Mouse (Mus musculus) midbrain, embryonic 15.5 days (tissue): ENCODE data around the gene Sdf2l1. TPM values are rescaled to one million over a fixed set of nuclear protein-coding genes. Genes with fewer than 3 reads are reported as not detected.
"Not testable (repeated sequence)": the region's sequence is repeated elsewhere in the genome, so short reads cannot be mapped to it uniquely, and the experiment has no call there.

Experiments used
- ATAC-seq: fragments of 200-750 bp; cut with Nextera tagmentation; replicated peaks from 2 replicates; pipeline ENCODE4 v1.8.0; 2017; ENCODE audit warnings: moderate TSS enrichment
- H3K27ac ChIP-seq: fragments of 300-500 bp; sonication (generic); 2 replicates; pipeline ENCODE4 v1.5.1; 2015; ENCODE audit warnings: mild to moderate bottlenecking, inconsistent platforms
- H3K27me3 ChIP-seq: fragments of 300-500 bp; sonication (generic); replicated peaks from 2 replicates; pipeline ENCODE4 v1.6.1; 2015; ENCODE audit warnings: inconsistent platforms
- H3K36me3 ChIP-seq: fragments of 300-500 bp; sonication (generic); replicated peaks from 2 replicates; pipeline ENCODE4 v1.6.1; 2015; ENCODE audit warnings: inconsistent platforms
- H3K4me1 ChIP-seq: fragments of 300-500 bp; sonication (generic); 2 replicates; pipeline ENCODE4 v1.6.1; 2015; ENCODE audit warnings: inconsistent platforms
- H3K4me2 ChIP-seq: fragments of 300-500 bp; sonication (generic); 2 replicates; pipeline ENCODE4 v1.6.1; 2015; ENCODE audit warnings: inconsistent platforms, mild to moderate bottlenecking, moderate library complexity
- H3K4me3 ChIP-seq: fragments of 300-500 bp; sonication (generic); 2 replicates; pipeline ENCODE4 v1.5.1; 2015; ENCODE audit warnings: mild to moderate bottlenecking, inconsistent platforms
- H3K9ac ChIP-seq: fragments of 300-500 bp; sonication (generic); 2 replicates; pipeline ENCODE4 v1.6.1; 2015; ENCODE audit warnings: mild to moderate bottlenecking, inconsistent platforms
- H3K9me3 ChIP-seq: fragments of 300-500 bp; sonication (generic); 2 replicates; pipeline ENCODE4 v1.6.1; 2016; ENCODE audit warnings: inconsistent platforms
- WGBS: fragments of 180-500 bp; shearing (Covaris S2); methylation state at CpG from one replicate; pipeline ENCODE4 v1.1.7; 2015; ENCODE audit warnings: mixed read lengths; 5-methylcytosine and 5-hydroxymethylcytosine counted together
- polyA plus RNA-seq: library from polyadenylated mRNA; unstranded; fragments of >200 nt; fragmentation: Nextera tagmentation; extraction: Ambion mirVana; gene quantifications from 2 replicates; pipeline ENCODE4 v1.2.1, GENCODE M21; 2015

Gene Sdf2l1
- 29.8 and 32.7 TPM in 2 replicates for polyA plus RNA-seq

GRCm38 (mm10) chr16:17132089-17132905 lies at the start of gene Sdf2l1:
TSS of gene Sdf2l1 (minus strand) at chr16:17132383.
- peak within 1 kb of the TSS; percentile 64 for H3K9ac ChIP-seq
- under 1% methylated on average over 47 of the region's 47 CpGs for WGBS
- H3K4me2 ChIP-seq: peak within 1 kb of the TSS; percentile 88
- 0 out of 2 replicates have a peak, but pooled peaks cover 3% of the 10 kb centered on the region for H3K27me3 ChIP-seq
- H3K4me1 ChIP-seq: peaks cover 18% of the 10 kb centered on the region
- peak within 1 kb of the TSS; percentile 77 for H3K4me3 ChIP-seq
- no peaks in the 10 kb centered on the region for H3K9me3 ChIP-seq
- H3K27ac ChIP-seq: peak within 1 kb of the TSS; percentile 71
- H3K36me3 ChIP-seq: no peaks in the 10 kb centered on the region
- peak; percentile 99 for ATAC-seq

GRCm38 (mm10) chr16:17181382-17181781 lies 49.2 kb upstream of the Sdf2l1 start:
- Histone ChIP-seq H3K4me2 (no peak overlapping the region), H3K27me3 (no peaks in the 10 kb centered on the region), H3K4me3 (no peak overlapping the region), H3K9ac (no peak overlapping the region), H3K36me3 (0 out of 2 replicates have a peak, but pooled peaks cover 2% of the 10 kb centered on the region), H3K9me3 (no peaks in the 10 kb centered on the region), H3K4me1 (no peaks in the 10 kb centered on the region), H3K27ac (no peak overlapping the region)
- no peak for ATAC-seq
- 87% methylated on average over 4 of the region's 4 CpGs for WGBS

GRCm38 (mm10) chr16:17179706-17180105 lies 47.5 kb upstream of the Sdf2l1 start:
- H3K9me3 ChIP-seq: no peaks in the 10 kb centered on the region
- H3K9ac ChIP-seq: no peak overlapping the region
- no peak overlapping the region for H3K4me2 ChIP-seq
- peaks cover 8% of the 10 kb centered on the region; the same call in 1 of the 2 replicates for H3K36me3 ChIP-seq
- 95% methylated on average over 3 of the region's 3 CpGs for WGBS
- H3K4me1 ChIP-seq: no peaks in the 10 kb centered on the region
- no peak overlapping the region for H3K27ac ChIP-seq
- no peaks in the 10 kb centered on the region for H3K27me3 ChIP-seq
- no peak for ATAC-seq
- H3K4me3 ChIP-seq: no peak overlapping the region

GRCm38 (mm10) chr16:17177623-17178170 lies 45.5 kb upstream of the Sdf2l1 start:
- WGBS: 97% methylated on average over 1 of the region's 1 CpGs
- H3K9ac ChIP-seq: no peak overlapping the region
- H3K4me3 ChIP-seq: no peak overlapping the region
- ATAC-seq: no peak
- no peaks in the 10 kb centered on the region for H3K4me1 ChIP-seq
- H3K27me3 ChIP-seq: no peaks in the 10 kb centered on the region
- H3K27ac ChIP-seq: no peak overlapping the region
- no peak overlapping the region for H3K4me2 ChIP-seq
- H3K9me3 ChIP-seq: no peaks in the 10 kb centered on the region
- H3K36me3 ChIP-seq: peaks cover 13% of the 10 kb centered on the region; the same call in 1 of the 2 replicates

GRCm38 (mm10) chr16:17175765-17176164 lies 43.6 kb upstream of the Sdf2l1 start:
- Histone ChIP-seq H3K9ac (no peak overlapping the region), H3K36me3 (peaks cover 17% of the 10 kb centered on the region; the same call in 1 of the 2 replicates), H3K9me3 (no peaks in the 10 kb centered on the region), H3K4me3 (no peak overlapping the region), H3K4me1 (no peaks in the 10 kb centered on the region), H3K27me3 (no peaks in the 10 kb centered on the region), H3K27ac (no peak overlapping the region), H3K4me2 (no peak overlapping the region)
- no peak for ATAC-seq
- WGBS: 94% methylated on average over 2 of the region's 2 CpGs

- Histone ChIP-seq H3K27me3 (no peaks in the 10 kb centered on the region), H3K9ac (no peak overlapping the region), H3K4me3 (no peak overlapping the region), H3K9me3 (no peaks in the 10 kb centered on the region), H3K36me3 (peaks cover 13% of the 10 kb centered on the region; the same call in 1 of the 2 replicates), H3K4me2 (no peak overlapping the region), H3K4me1 (no peaks in the 10 kb centered on the region), H3K27ac (no peak overlapping the region)
- ATAC-seq: no peak
- WGBS: 91% methylated on average over 5 of the region's 5 CpGs
Measured at GRCm38 (mm10) chr16:17168049-17168448, 35.9 kb upstream of the Sdf2l1 start.

GRCm38 (mm10) chr16:17167179-17167578 lies 35.0 kb upstream of the Sdf2l1 start:
- no peak for ATAC-seq
- peaks cover 5% of the 10 kb centered on the region; the same call in 1 of the 2 replicates for H3K36me3 ChIP-seq
- no peak overlapping the region for H3K4me2 ChIP-seq
- H3K9me3 ChIP-seq: no peaks in the 10 kb centered on the region
- no peak overlapping the region for H3K4me3 ChIP-seq
- H3K9ac ChIP-seq: no peak overlapping the region
- H3K27me3 ChIP-seq: no peaks in the 10 kb centered on the region
- no peaks in the 10 kb centered on the region for H3K4me1 ChIP-seq
- H3K27ac ChIP-seq: no peak overlapping the region

GRCm38 (mm10) chr16:17165478-17165877 lies 33.3 kb upstream of the Sdf2l1 start:
- WGBS: 97% methylated on average over 1 of the region's 1 CpGs
- H3K27me3 ChIP-seq, H3K36me3 ChIP-seq, H3K9ac ChIP-seq, ATAC-seq, H3K4me3 ChIP-seq, H3K4me2 ChIP-seq, H3K4me1 ChIP-seq, H3K9me3 ChIP-seq, H3K27ac ChIP-seq: not testable (repeated sequence)

GRCm38 (mm10) chr16:17154346-17154745 lies 22.2 kb upstream of the Sdf2l1 start:
- Histone ChIP-seq H3K9ac (no peak overlapping the region), H3K36me3 (peaks cover 26% of the 10 kb centered on the region; the same call in 1 of the 2 replicates), H3K4me2 (no peak overlapping the region), H3K27ac (no peak overlapping the region), H3K27me3 (no peaks in the 10 kb centered on the region), H3K9me3 (no peaks in the 10 kb centered on the region), H3K4me1 (no peaks in the 10 kb centered on the region), H3K4me3 (no peak overlapping the region)
- whole genome bisulfite sequencing: 92% methylated on average over 2 of the region's 2 CpGs
- no peak for ATAC-seq

GRCm38 (mm10) chr16:17151874-17152273 lies 19.7 kb upstream of the Sdf2l1 start:
- no peak overlapping the region for H3K4me2 ChIP-seq
- no peak overlapping the region for H3K4me3 ChIP-seq
- peaks cover 18% of the 10 kb centered on the region; the same call in 1 of the 2 replicates for H3K36me3 ChIP-seq
- no peak overlapping the region for H3K9ac ChIP-seq
- H3K27me3 ChIP-seq: no peaks in the 10 kb centered on the region
- ATAC-seq: no peak
- no peaks in the 10 kb centered on the region for H3K9me3 ChIP-seq
- no peak overlapping the region for H3K27ac ChIP-seq
- peaks cover 17% of the 10 kb centered on the region for H3K4me1 ChIP-seq
- 98% methylated on average over 4 of the region's 4 CpGs for WGBS

- H3K9ac ChIP-seq: no peak overlapping the region
- H3K36me3 ChIP-seq: peaks cover 18% of the 10 kb centered on the region; the same call in 1 of the 2 replicates
- H3K4me2 ChIP-seq: no peak overlapping the region
- H3K27me3 ChIP-seq: no peaks in the 10 kb centered on the region
- H3K4me3 ChIP-seq: no peak overlapping the region
- H3K4me1 ChIP-seq: peaks cover 17% of the 10 kb centered on the region
- no peak overlapping the region for H3K27ac ChIP-seq
- ATAC-seq: no peak
- no peaks in the 10 kb centered on the region for H3K9me3 ChIP-seq
- WGBS: 87% methylated on average over 7 of the region's 7 CpGs
Measured at GRCm38 (mm10) chr16:17150520-17151258, 18.5 kb upstream of the Sdf2l1 start.

GRCm38 (mm10) chr16:17148084-17148483 lies 15.9 kb upstream of the Sdf2l1 start:
- WGBS: 6% methylated on average over 16 of the region's 16 CpGs
- peaks cover 10% of the 10 kb centered on the region; the same call in 1 of the 2 replicates for H3K36me3 ChIP-seq
- no peak overlapping the region for H3K27ac ChIP-seq
- H3K9ac ChIP-seq: peak overlapping the region; percentile 58
- ATAC-seq: peak; percentile 37
- H3K4me1 ChIP-seq: peaks cover 17% of the 10 kb centered on the region
- H3K27me3 ChIP-seq: no peaks in the 10 kb centered on the region
- H3K4me3 ChIP-seq: peak overlapping the region; percentile 52
- peak overlapping the region; percentile 90 for H3K4me2 ChIP-seq
- H3K9me3 ChIP-seq: no peaks in the 10 kb centered on the region
